In genomic region chr11:52496908-52497307, GRCm38 (mm10) we compare ENCODE assay signal across 22 mouse cellular contexts.
A peak's percentile ranks its signal among the peaks of the same experiment; 100 is the strongest.
DNase-seq lines count a peak whose midpoint lies in the region; ATAC-seq and TF ChIP-seq lines count a peak whose summit lies in the region.
"Had no signal": no experiment of that assay in that cellular context is flagged by ENCODE, and none has a peak within 500 bp of the region (broad histone marks: within the 10 kb centered on the region; RNA-seq: fewer than 3 reads in every experiment).

No protein-coding gene starts in this region.

- no peak for DNase-seq in kidney, postnatal 0 days (ENCODE audit: low spot score)
- no peak for DNase-seq in kidney, postnatal 36 days
- DNase-seq in midbrain, postnatal 0 days (ENCODE audit: low spot score), result no peak
- no peak for DNase-seq in midbrain, embryonic 10.5 days (ENCODE audit: low spot score)
- DNase-seq in gastrocnemius, postnatal 36 days, result no peak
- no peak for DNase-seq in adrenal gland, adult 2 months
- DNase-seq: cerebellum, adult 11 months; cerebellum, postnatal 14 days; embryo, embryonic 11 days; heart, adult 11 months; heart, postnatal 36 days; thymus, adult 2 months had no signal

- TF ChIP-seq EP300 in ES-Bruce4 (IDR thresholded peaks at IDR 0.05; ENCODE audit: insufficient read depth, low read depth, low read length), result no peak

- ATAC-seq in kidney, postnatal 0 days (replicated peaks; ENCODE audit: low FRiP score, low read depth), result no peak
- ATAC-seq in midbrain, postnatal 0 days (ENCODE audit: low FRiP score), result no peak
- ATAC-seq: forebrain, embryonic 15.5 days had no signal

- H3K9me3 ChIP-seq in kidney, postnatal 0 days (replicated peaks; ENCODE audit: low read length), result no peaks in the 10 kb centered on the region
- H3K9me3 ChIP-seq in midbrain, postnatal 0 days (ENCODE audit: low read length), result no peaks in the 10 kb centered on the region
- H3K9me3 ChIP-seq in midbrain, embryonic 10.5 days (replicated peaks), result 0 out of 2 replicates have a peak, but pooled peaks cover 3% of the 10 kb centered on the region
- 0 out of 2 replicates have a peak, but pooled peaks cover 2% of the 10 kb centered on the region for H3K9me3 ChIP-seq in ES-Bruce4 (replicated peaks; ENCODE audit: control insufficient read depth, insufficient read depth, low read length, poor library complexity, severe bottlenecking)
- H3K9me3 ChIP-seq: forebrain, embryonic 15.5 days; liver, embryonic 15.5 days; neural tube, embryonic 12.5 days had no signal

- H3K4me3 ChIP-seq in kidney, postnatal 0 days (replicated peaks; ENCODE audit: low read depth, low read length), result no peak overlapping the region
- no peak overlapping the region for H3K4me3 ChIP-seq in midbrain, postnatal 0 days (ENCODE audit: low read depth, low read length)
- no peak overlapping the region for H3K4me3 ChIP-seq in midbrain, embryonic 10.5 days
- no peak overlapping the region for H3K4me3 ChIP-seq in ES-Bruce4 (ENCODE audit: low read depth, low read length)
- H3K4me3 ChIP-seq in bone marrow, adult 2 months (replicated peaks; ENCODE audit: control insufficient read depth, low read depth, low read length), result no peak overlapping the region
- H3K4me3 ChIP-seq: forebrain, embryonic 15.5 days; limb, embryonic 12.5 days; liver, embryonic 15.5 days; neural tube, embryonic 12.5 days had no signal

- H3K4me2 ChIP-seq in kidney, postnatal 0 days (ENCODE audit: low read length), result no peak overlapping the region
- H3K4me2 ChIP-seq in midbrain, postnatal 0 days (ENCODE audit: low read depth, low read length, poor library complexity, severe bottlenecking), result no peak overlapping the region
- H3K4me2 ChIP-seq: forebrain, embryonic 15.5 days; hindbrain, embryonic 14.5 days; limb, embryonic 12.5 days; liver, embryonic 15.5 days; midbrain, embryonic 11.5 days; neural tube, embryonic 12.5 days had no signal

- intact Hi-C loops in gastrocnemius, postnatal 36 days (cut with DNase I), result no loop called here

- TF ChIP-seq CTCF in kidney, postnatal 0 days (IDR thresholded peaks at IDR 0.05; ENCODE audit: low read depth), result 0 out of 2 replicates have a peak, but pooled peaks have one; percentile 18
- peak; percentile 27; the same call in 1 of the 2 replicates for TF ChIP-seq CTCF in midbrain, postnatal 0 days (IDR thresholded peaks at IDR 0.05)
- TF ChIP-seq CTCF in ES-Bruce4 (IDR thresholded peaks at IDR 0.05; ENCODE audit: low read depth, low read length), result peak; percentile 44
- TF ChIP-seq CTCF in bone marrow, adult 2 months (IDR thresholded peaks at IDR 0.05; ENCODE audit: control insufficient read depth, insufficient read depth, low read length), result peak; percentile 34; the same call in 1 of the 2 replicates

- H3K27me3 ChIP-seq in kidney, postnatal 0 days (ENCODE audit: insufficient read depth, low read length), result no peaks in the 10 kb centered on the region
- no peaks in the 10 kb centered on the region for H3K27me3 ChIP-seq in midbrain, postnatal 0 days (ENCODE audit: insufficient read depth, low read length)
- H3K27me3 ChIP-seq in midbrain, embryonic 10.5 days (ENCODE audit: low read depth, poor library complexity, severe bottlenecking), result no peaks in the 10 kb centered on the region
- no peaks in the 10 kb centered on the region for H3K27me3 ChIP-seq in ES-Bruce4 (ENCODE audit: control insufficient read depth, insufficient read depth, low read length, poor library complexity, severe bottlenecking)
- H3K27me3 ChIP-seq: forebrain, embryonic 15.5 days; limb, embryonic 12.5 days; liver, embryonic 15.5 days; neural tube, embryonic 12.5 days had no signal

- no peaks in the 10 kb centered on the region for H3K4me1 ChIP-seq in kidney, postnatal 0 days (replicated peaks; ENCODE audit: insufficient read depth, low read length)
- no peaks in the 10 kb centered on the region for H3K4me1 ChIP-seq in midbrain, postnatal 0 days (ENCODE audit: insufficient read depth, low read length)
- H3K4me1 ChIP-seq in midbrain, embryonic 10.5 days, result no peaks in the 10 kb centered on the region
- H3K4me1 ChIP-seq in ES-Bruce4 (ENCODE audit: control insufficient read depth, insufficient read depth, low read length), result no peaks in the 10 kb centered on the region
- H3K4me1 ChIP-seq in bone marrow, adult 2 months (ENCODE audit: control insufficient read depth, insufficient read depth, low read length), result no peaks in the 10 kb centered on the region
- H3K4me1 ChIP-seq: forebrain, embryonic 15.5 days; limb, embryonic 12.5 days; liver, embryonic 15.5 days; neural tube, embryonic 12.5 days had no signal

- no peaks in the 10 kb centered on the region for H3K36me3 ChIP-seq in kidney, postnatal 0 days (ENCODE audit: insufficient read depth, low read length)
- no peaks in the 10 kb centered on the region for H3K36me3 ChIP-seq in midbrain, postnatal 0 days (ENCODE audit: insufficient read depth, low read length)
- no peaks in the 10 kb centered on the region for H3K36me3 ChIP-seq in midbrain, embryonic 10.5 days
- no peaks in the 10 kb centered on the region for H3K36me3 ChIP-seq in ES-Bruce4 (ENCODE audit: control insufficient read depth, insufficient read depth, low read length, poor library complexity, severe bottlenecking)
- H3K36me3 ChIP-seq: forebrain, embryonic 15.5 days; G1E; limb, embryonic 12.5 days; liver, embryonic 15.5 days; neural tube, embryonic 12.5 days had no signal

- WGBS in kidney, postnatal 0 days, result 90% methylated on average over 3 of the region's 3 CpGs
- WGBS in midbrain, postnatal 0 days, result 90% methylated on average over 3 of the region's 3 CpGs
- WGBS in midbrain, embryonic 10.5 days, result 89% methylated on average over 3 of the region's 3 CpGs
- WGBS in bone marrow, adult 2 months, result 80% methylated on average over 3 of the region's 3 CpGs

- TF ChIP-seq POLR2A in ES-Bruce4 (IDR thresholded peaks at IDR 0.05; ENCODE audit: insufficient read depth, low read length), result no peak
- no peak for TF ChIP-seq POLR2A in bone marrow, adult 2 months (IDR thresholded peaks at IDR 0.05; ENCODE audit: borderline replicate concordance, control insufficient read depth, low read depth, low read length)

- no peak overlapping the region for H3K9ac ChIP-seq in kidney, postnatal 0 days (ENCODE audit: low read depth, low read length)
- H3K9ac ChIP-seq in midbrain, postnatal 0 days (replicated peaks; ENCODE audit: low read length, poor library complexity, severe bottlenecking), result no peak overlapping the region
- no peak overlapping the region for H3K9ac ChIP-seq in ES-Bruce4 (ENCODE audit: low read depth, poor library complexity, severe bottlenecking)
- H3K9ac ChIP-seq: forebrain, embryonic 15.5 days; hindbrain, embryonic 14.5 days; limb, embryonic 12.5 days; liver, embryonic 15.5 days; neural tube, embryonic 12.5 days had no signal

- H3K27ac ChIP-seq in kidney, postnatal 0 days, result no peak overlapping the region
- no peak overlapping the region for H3K27ac ChIP-seq in midbrain, postnatal 0 days (ENCODE audit: low read depth, low read length)
- no peak overlapping the region for H3K27ac ChIP-seq in midbrain, embryonic 10.5 days (replicated peaks)
- no peak overlapping the region for H3K27ac ChIP-seq in ES-Bruce4 (ENCODE audit: insufficient read depth, low read length)
- no peak overlapping the region for H3K27ac ChIP-seq in bone marrow, adult 2 months (ENCODE audit: control insufficient read depth, insufficient read depth, low read depth, low read length, poor library complexity)
- H3K27ac ChIP-seq: forebrain, embryonic 15.5 days; hindbrain, embryonic 14.5 days; limb, embryonic 12.5 days; liver, embryonic 15.5 days; macrophage; neural tube, embryonic 12.5 days had no signal
